Mouse (Mus musculus): ENCODE measurements around the gene Bbs4. TPM values are rescaled to one million over a fixed set of nuclear protein-coding genes. Genes with fewer than 3 reads are reported as not detected.

Gene Bbs4
- total RNA-seq, 2 experiments from 2014 or later, result 2.2 to 2.3 TPM

DNA sequence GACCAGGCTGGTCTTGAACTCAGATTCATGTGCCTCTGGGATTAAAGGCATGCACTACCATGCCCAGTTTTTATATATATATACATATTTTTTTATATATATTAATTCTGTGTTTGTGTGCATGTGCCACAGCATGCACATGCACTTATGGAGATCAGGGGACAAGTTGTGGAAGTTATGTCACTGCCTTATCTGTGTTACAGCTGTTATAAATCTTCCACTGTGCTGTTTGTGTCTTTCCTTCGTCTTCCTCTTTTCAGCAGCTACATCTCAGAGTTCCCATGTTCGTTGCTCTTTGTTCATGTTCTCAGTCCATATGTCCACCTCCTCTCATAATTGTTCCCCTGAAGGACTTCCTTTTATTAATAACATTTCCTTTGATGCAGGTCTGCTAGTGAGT is 45.4 kb downstream of the Bbs4 start:
- intact Hi-C loops (cut with DNase I), result no loop called here

DNA sequence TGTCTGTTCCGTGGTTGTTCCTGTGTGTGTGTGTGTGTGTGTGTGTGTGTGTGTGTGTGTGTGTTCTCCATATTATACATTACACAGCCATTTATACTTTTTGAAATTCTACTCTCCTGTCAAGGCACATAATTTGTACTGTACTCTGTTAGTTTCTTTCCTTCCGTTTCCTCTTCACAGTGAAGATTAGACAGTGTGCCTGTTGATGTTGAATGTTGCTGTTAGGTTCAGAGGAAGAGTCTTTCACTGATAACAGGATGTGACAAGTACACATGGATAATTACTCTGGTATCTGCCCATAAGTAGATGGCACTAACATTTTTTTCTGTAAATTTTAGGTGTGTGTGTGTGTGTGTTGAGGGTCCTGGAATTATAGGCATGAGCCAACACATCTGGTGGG is 56.9 kb downstream of the Bbs4 start:
- intact Hi-C loops (cut with DNase I), result no loop called here
- DNase-seq (ENCODE audit: low spot score), result no peak

More for the DNA sequence above, 45.4 kb downstream of the Bbs4 start:
- no peak for DNase-seq (ENCODE audit: low spot score)

DNA sequence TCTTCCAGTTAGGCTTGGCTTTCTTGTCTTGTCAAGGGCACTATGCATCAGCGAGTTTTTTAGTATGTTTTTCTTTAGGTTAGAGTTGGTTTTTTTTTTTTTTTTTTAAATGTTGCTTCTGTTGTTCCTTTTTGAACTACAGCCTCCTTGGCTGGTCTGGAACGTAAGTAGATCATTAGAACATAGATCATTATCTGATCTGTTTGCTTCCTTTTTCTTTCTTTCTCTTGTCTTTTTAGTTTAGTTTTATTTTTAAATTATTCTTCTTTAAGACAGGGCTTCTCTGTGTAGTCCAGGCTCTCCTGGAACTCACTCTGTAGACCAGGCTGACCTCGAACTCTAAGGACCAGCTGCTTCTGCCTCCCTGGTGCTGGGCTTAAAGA is 60.8 kb downstream of the Bbs4 start:
- no peak for DNase-seq (ENCODE audit: low spot score)
- intact Hi-C loops (cut with DNase I), result loop anchor here (2.0 kb wide), 1 partner anchor 192 kb away; no protein-coding TSS in a partner anchor

DNA sequence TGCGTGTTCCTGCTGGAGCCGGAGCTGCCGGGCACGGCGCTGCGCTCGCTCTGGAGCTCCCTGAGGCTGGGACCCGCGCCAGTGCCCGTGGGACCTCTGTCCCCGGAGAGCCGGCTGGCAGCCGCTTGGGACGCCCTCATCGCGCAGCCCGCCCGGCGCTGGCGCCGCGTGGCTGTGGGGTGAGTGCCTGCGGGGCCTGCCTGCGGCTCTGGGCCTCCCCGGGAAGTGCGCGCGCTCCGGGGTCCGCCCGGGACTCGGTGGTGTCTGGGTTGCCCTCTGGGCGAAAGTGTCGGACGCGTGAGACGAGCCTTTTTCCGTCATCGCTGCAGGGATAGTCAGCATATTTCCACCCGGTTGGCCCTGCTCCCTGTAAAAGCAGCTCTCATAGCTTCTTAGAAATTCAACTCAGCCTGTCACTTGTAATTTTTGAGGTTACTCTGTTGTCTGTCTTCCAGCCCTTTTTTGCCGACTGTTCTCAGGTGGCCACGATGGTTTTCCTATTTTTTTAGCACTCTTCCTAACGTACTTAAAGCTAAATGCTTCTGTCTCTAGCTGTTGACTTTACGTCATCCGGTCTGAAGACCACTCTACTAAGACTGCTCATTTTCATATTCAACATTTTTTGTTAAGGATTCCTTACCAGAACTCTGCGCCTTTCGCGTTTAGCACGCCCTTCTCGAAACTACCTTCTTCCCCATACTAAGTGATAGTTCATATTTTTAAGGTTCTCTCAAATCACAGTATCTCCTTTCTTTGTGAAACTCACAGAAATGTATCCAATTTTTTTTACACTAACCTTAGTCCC is 61.4 kb downstream of the Bbs4 start:
- no peak for DNase-seq (ENCODE audit: low spot score)
- intact Hi-C loops (cut with DNase I), result loop anchor here (2.0 kb wide), 1 partner anchor 193 kb away; no protein-coding TSS in a partner anchor

DNA sequence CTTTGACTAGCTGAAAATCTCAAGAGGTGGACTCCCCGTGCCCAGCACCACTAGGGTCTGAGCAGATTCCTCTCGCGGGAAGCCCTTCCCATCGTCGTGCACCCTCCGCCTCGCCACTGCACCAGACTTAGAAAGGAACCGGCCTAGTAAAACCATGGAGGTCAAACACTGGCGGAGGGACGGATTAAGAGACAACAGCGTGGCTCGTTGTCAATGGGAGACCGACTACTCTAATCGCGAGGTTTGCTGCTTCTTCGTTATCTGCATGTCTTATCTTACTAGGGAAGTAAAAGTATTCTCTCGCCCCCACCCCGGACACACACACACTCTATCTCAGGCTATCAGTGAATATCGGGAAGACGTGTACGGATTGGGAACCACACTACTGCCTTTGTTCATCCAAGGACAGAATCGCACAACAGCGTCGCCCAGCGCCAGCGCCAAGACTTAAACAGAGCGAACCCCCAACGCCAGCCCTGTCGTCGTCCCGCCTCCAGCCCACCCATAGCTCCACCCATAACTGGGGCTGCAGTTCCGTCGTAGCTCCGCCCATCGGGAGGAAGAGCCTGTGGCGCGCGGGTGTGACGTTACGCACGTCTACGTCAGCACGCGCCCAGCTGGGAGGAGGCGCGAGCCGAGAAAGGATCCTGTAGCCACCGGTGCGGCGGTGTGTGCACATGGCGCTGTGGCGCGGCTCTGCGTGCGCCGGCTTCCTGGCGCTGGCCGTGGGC is 62.2 kb downstream of the Bbs4 start, which contains the start of gene Adpgk:
Gene Adpgk, plus strand, starts transcription at position 602 of the 731 bp plus-strand sequence.
- intact Hi-C loops (cut with DNase I), result no loop called here
- peak; percentile 97 for DNase-seq (ENCODE audit: low spot score)

DNA sequence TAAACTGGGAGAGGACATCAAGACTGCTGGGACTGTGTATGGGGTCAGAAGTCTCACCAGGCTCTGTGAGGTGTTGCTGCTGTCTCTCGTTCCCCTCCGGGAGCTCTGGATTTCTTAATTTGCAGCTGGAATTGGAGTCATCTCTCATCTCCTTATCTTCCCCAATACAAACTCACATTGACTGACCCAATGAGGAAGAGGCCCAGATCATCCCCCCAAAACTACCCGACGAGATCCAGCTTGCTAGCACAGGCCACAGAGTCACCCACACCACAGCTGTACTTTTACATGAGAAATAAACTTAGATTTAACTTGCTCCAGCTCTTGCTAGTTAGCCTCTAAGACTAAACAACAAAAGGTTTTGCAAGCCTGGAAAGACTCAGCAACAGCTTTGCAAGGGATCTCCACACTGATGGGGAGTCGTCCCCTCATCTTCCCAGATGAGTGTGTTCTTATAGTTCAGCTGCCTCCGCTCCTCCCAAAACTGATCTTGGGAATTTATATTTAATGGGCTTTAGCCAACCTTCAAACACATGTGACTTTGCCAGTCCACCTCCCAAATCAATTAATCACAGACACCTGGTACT is 63.7 kb downstream of the Bbs4 start:
- intact Hi-C loops (cut with DNase I), result no loop called here
- DNase-seq (ENCODE audit: low spot score), result no peak

DNA sequence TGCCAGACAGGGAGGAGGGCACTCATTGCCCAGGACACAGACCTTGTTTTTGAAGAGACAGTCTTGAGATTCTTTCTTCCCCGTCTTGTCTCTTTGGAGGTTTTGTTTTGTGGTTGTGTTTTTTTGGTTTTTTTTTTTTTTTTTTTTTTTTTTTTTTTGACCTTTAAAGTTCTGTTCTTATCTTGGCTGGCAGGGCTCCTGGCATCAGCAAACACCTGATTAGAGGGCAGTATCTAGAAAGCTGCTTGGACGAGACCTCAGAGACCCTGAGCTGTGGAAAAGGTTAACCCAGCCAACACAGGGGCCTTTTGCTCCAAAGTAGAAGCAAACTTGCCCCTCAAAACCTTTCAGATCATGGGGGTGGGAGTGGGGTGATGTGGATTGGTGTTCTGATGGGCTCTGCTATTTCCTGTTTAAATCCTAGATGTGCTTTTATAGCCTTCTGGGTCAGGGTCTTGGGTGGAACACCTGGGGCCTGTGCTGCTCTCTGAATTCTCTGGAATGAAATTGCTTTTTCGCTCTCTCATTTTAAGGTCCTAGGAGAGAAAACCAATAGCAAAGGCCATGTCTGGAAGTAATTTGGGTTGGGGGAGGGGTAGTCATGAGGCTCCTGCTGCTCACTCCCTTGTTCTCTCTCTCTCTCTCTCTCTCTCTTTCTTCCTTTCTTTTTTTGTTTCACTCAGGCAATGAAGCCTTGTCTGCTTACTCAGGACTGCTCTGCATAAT is 64.5 kb downstream of the Bbs4 start:
- DNase-seq (ENCODE audit: low spot score), result no peak

DNA sequence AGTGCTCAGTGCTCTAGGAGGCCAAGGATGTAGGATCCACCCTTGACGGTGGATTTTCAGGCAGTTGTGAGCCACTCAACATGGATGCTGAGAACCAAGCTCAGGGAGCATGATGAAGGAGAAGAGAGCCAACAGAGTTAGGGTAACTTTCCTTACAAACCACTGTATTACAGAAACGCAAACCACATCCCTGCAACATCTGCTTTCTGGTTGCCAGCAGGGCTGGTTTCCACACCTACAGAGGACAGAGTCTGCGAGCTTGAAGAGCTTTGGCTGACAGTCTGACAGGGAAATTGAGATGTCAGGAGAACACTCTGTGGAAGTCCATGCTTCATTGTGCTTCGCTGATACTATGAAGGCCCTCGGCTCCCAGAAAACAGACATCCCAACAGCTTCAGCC is 65.2 kb downstream of the Bbs4 start:
- DNase-seq (ENCODE audit: low spot score), result no peak
- intact Hi-C loops (cut with DNase I), result no loop called here

More for the DNA sequence above, 64.5 kb downstream of the Bbs4 start:
- intact Hi-C loops (cut with DNase I), result no loop called here

DNA sequence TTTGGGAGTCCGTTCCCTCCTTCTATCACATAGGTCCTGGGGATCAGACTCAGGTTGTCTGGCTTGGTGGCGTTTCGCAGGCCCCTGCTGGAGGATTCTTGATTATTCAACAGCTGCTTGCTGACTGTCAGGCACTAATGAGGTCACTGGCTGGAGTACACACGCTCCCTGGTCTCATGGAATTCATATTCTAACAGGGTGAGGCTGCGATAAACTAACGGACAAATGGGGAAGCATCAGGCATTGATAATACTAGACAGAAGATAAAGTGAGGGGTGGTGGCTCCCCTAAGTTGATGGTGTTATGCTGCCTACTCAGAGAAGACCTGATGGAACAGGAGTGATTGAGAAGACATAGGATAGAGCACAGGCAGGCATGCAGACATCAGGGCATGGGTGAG is 67.7 kb downstream of the Bbs4 start:
- intact Hi-C loops (cut with DNase I), result no loop called here

DNA sequence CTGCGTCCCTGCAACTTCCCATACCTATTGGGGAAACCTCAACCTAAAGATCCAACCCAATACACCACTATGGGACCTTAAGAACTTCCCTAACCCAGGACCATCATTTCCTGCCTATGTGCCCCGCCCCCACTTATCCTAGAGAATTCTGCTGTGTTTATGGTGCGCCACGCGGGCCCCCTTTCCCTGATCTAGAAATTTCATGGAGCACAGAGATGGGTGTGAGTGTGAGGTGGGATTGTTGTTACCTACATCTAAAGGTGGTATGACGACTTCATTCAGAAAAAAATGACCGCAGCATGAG is 70.7 kb downstream of the Bbs4 start:
- DNase-seq (ENCODE audit: low spot score), result no peak
- intact Hi-C loops (cut with DNase I), result loop anchor here (1.0 kb wide), 1 partner anchor 269 kb away; no protein-coding TSS in a partner anchor

More for the DNA sequence above, 67.7 kb downstream of the Bbs4 start:
- DNase-seq (ENCODE audit: low spot score), result no peak

DNA sequence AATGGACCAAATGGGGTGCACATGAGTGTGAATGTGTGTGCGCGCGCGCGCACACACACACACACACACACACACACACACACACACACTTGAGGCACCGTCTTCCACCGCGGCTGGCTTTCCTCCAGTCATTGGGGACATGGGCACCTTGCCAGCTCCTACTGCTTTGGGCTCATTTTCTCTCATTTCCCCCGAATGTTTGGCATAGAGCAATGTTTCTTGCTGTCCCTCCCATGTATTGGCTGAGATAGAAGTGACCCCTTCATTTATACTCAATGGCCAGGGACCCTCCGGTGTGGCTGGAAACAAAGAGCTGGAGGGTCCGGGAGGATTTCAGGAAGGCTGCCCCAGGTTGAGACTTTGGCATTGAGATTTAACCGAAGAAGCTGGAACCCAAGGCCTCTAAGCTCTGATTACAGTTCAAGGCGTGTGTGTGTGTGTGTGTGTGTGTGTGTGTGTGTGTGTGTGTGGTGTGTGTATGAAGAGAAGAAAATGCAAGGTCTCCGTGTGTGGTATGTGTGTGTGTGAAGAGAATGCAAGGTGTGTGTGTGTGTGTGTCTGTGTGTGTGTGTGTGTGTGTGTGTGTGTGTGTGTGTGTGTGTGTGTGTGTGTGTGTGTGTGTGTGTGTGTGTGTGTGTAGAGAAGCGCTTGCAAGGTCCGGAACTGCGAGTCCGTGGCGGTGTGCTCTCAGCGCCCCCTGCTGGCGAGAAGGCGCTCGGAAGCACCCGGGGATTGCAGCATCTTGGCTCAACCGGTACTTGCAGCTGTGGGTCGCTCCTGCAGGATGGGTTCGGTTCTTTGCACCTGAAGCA is 71.2 kb downstream of the Bbs4 start:
- intact Hi-C loops (cut with DNase I), result loop anchor here (1.0 kb wide), 1 partner anchor 269 kb away; no protein-coding TSS in a partner anchor
- DNase-seq (ENCODE audit: low spot score), result peak; percentile 32

DNA sequence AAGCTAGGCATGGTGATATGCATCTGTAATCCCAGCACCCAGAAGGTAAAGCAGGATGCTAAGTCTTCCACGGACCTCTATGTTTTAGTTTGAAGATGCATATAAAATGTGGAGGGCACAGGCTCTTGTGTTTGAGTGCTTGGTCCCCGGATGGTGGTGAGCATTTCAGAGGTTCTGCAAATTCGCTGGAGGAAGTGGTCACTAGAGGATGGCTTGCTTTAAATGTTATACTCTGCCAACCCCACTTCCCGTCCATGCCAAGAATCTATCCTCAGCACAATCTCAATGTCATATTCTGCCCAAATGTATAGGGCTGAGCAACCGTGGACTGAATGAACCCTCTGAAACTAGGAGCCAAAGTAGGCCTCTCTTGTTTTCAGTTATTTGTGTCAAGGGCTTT is 72.4 kb downstream of the Bbs4 start:
- intact Hi-C loops (cut with DNase I), result no loop called here
- DNase-seq (ENCODE audit: low spot score), result no peak

DNA sequence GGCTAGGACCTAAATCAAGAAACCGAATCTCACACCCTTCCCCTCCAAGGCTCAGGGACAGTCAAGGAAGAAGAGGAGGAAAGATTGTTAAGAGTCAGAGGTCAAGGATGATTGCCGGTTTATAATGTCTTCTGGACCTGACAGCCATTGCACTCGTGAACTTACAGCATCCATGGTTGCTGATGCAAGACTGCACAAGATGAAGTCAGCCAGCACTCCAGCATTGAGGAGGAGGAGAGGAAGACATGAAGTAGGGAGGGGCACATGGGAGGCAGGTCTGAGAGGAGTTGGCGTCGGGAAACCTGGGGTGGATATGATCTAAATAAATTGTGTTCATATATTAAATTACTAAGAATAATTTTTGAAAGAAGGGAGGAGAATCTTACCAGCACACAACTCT is 74.6 kb downstream of the Bbs4 start:
- intact Hi-C loops (cut with DNase I), result no loop called here
- DNase-seq (ENCODE audit: low spot score), result no peak

DNA sequence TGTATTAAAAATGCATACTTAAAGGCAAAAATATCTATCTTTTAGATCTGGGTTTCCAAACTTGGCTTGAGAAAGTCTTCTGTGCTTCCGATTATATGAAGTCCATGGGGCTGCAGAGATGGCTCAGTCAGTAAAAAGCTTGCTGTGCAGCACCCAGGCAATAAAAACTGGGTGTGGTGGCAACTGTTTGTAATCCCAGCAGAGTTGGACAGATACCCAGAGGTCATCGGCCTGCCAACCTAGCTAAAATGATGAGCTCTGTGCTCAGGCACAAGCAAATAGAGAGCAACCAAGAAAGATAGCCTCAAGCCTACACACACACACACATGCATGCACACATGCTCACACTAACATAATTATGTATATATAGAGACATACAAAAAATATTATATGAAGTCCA is 75.1 kb downstream of the Bbs4 start:
- intact Hi-C loops (cut with DNase I), result no loop called here
- no peak for DNase-seq (ENCODE audit: low spot score)

DNA sequence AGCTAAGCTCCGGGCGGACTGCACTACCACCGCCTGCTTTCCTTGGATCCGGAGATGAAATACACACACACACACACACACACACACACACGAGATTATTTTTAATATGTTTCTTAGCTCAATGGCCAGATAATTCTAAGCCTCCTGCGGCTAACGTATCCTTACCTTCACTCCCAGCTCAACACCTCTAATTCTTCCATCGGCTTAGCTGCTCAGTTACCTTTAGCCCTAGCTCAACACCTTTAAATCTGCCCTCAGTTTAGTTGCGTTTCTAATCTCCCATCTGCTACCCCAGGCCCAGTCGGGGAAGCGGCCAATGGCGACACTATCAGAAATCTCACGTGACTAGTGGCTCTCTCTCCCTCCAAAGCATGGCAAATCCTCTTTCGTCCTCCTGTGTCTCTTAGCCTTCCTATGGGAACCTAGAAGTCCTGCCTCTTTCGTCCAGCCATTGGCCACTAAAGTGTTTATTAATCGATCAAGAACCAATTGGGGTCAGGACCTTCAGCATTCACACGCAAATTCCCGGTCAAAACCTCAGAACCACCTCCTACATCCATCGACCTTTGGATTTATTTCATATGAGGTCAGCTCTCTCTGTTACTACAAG is 78.4 kb downstream of the Bbs4 start:
- DNase-seq (ENCODE audit: low spot score), result no peak
- intact Hi-C loops (cut with DNase I), result loop anchor here (5.0 kb wide), 1 partner anchor 373 kb away; no protein-coding TSS in a partner anchor

DNA sequence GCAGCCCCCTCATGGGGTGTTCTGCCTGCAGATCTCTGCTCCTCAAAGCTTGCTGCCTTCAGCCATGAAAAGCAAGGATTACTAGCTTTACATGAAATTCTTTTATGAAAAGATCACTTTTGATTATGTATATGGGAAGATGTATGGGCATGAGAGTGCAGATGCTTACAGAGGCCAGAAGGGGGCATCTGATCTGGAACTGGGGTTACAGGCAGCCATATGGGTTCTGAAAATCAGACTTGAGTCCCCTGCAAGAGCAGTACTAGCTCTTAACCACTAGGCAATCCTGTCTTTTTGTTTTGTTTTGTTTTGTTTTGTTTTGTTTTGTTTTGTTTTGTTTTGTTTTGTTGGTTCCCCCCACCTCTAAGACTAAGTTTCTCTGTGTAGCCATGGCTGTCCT is 80.1 kb downstream of the Bbs4 start:
- intact Hi-C loops (cut with DNase I), result loop anchor here (5.0 kb wide), 1 partner anchor 371 kb away; no protein-coding TSS in a partner anchor
- no peak for DNase-seq (ENCODE audit: low spot score)
